Mouse (Mus musculus) neural tube, embryonic 14.5 days (tissue): ENCODE measurements around the gene Adamts7. TPM values are rescaled to one million over a fixed set of nuclear protein-coding genes. Genes with fewer than 3 reads are reported as not detected.

ENCODE experiments used
- ATAC-seq: fragments of 200-750 bp; cut with Nextera tagmentation; 2 replicates; pipeline ENCODE4 v1.8.0; 2017; ENCODE audit warnings: low read depth, mild to moderate bottlenecking, moderate TSS enrichment, moderate library complexity
- H3K27ac ChIP-seq: fragments of 300-500 bp; sonication (generic); 2 replicates; pipeline ENCODE4 v1.5.1; 2014; ENCODE audit warnings: low read depth, mild to moderate bottlenecking, control low read depth, low read length, moderate library complexity, mixed read lengths
- H3K27me3 ChIP-seq: fragments of 300-500 bp; sonication (generic); 2 replicates; pipeline ENCODE4 v1.6.1; 2014; ENCODE audit warnings: low read length; ENCODE audit not compliant: control insufficient read depth, insufficient read depth
- H3K36me3 ChIP-seq: fragments of 300-500 bp; sonication (generic); 2 replicates; pipeline ENCODE4 v1.6.1; 2014; ENCODE audit warnings: low read length, mixed read lengths; ENCODE audit not compliant: control insufficient read depth, insufficient read depth
- H3K4me1 ChIP-seq: fragments of 300-500 bp; sonication (generic); 2 replicates; pipeline ENCODE4 v1.6.1; 2014; ENCODE audit warnings: low read length; ENCODE audit not compliant: control insufficient read depth, insufficient read depth
- H3K4me2 ChIP-seq: fragments of 300-500 bp; sonication (generic); 2 replicates; pipeline ENCODE4 v1.6.1; 2014; ENCODE audit warnings: mild to moderate bottlenecking, low read depth, low read length, control low read depth
- H3K4me3 ChIP-seq: fragments of 300-500 bp; sonication (generic); 2 replicates; pipeline ENCODE4 v1.5.1; 2014; ENCODE audit warnings: low read depth, low read length, control low read depth, mixed read lengths
- H3K9ac ChIP-seq: fragments of 300-500 bp; sonication (generic); replicated peaks from 2 replicates; pipeline ENCODE4 v1.6.1; 2014; ENCODE audit warnings: low read depth, mild to moderate bottlenecking, control low read depth, low read length, mixed read lengths
- H3K9me3 ChIP-seq: fragments of 300-500 bp; sonication (generic); 2 replicates; pipeline ENCODE4 v1.6.1; 2016; ENCODE audit warnings: low read length; ENCODE audit not compliant: control insufficient read depth
- WGBS: fragments of 180-500 bp; shearing (Covaris S2); extraction: QIAGEN DNeasy Blood & Tissue Kit; methylation state at CpG from one replicate; pipeline ENCODE4 v1.1.7; 2014; 5-methylcytosine and 5-hydroxymethylcytosine counted together
- polyA plus RNA-seq: library from polyadenylated mRNA; unstranded; fragments of >200 nt; fragmentation: Nextera tagmentation; extraction: Ambion mirVana; gene quantifications from 2 replicates; pipeline ENCODE4 v1.2.1, GENCODE M21; 2014

Gene Adamts7
- polyA plus RNA-seq, 1 experiment from 2014 or later = 5.7 TPM

DNA sequence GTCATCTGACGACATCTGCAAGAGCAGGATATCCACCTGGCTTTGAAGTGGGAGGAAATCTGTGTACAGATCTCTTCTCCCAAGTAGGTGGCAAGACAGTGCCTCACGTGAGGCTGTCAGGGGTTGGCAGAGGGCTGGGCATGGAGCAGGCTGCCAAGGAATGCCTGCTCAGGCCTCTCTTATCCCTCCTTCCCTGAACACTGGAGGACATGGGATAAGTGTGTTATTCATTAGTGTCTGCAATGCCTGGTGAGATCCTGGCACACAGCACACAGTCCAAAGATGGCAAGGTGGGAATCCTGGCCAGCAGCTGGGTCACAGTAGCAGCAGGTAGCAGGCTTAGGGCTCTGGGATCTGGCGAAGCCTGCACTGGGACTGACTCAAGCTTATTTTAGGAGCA is 50.3 kb downstream of the Adamts7 start:
- no peak overlapping the region for H3K9ac ChIP-seq
- H3K27me3 ChIP-seq = no peaks in the 10 kb centered on the region
- ATAC-seq = no peak

GRCm38 (mm10) chr9:90216259-90217001 is 53.6 kb downstream of the Adamts7 start:
- 88% methylated on average over 11 of the region's 11 CpGs for WGBS
- no peak for ATAC-seq
- Histone ChIP-seq H3K36me3 (peaks cover 19% of the 10 kb centered on the region), H3K4me2 (no peak overlapping the region), H3K4me3 (no peak overlapping the region), H3K4me1 (no peaks in the 10 kb centered on the region), H3K9ac (no peak overlapping the region), H3K27ac (no peak overlapping the region), H3K9me3 (no peaks in the 10 kb centered on the region), H3K27me3 (no peaks in the 10 kb centered on the region)

More for the DNA sequence above, 50.3 kb downstream of the Adamts7 start:
- WGBS = 90% methylated on average over 3 of the region's 3 CpGs
- Histone ChIP-seq H3K36me3 (peaks cover 15% of the 10 kb centered on the region), H3K4me3 (no peak overlapping the region), H3K27ac (no peak overlapping the region), H3K9me3 (no peaks in the 10 kb centered on the region), H3K4me1 (no peaks in the 10 kb centered on the region), H3K4me2 (no peak overlapping the region)

DNA sequence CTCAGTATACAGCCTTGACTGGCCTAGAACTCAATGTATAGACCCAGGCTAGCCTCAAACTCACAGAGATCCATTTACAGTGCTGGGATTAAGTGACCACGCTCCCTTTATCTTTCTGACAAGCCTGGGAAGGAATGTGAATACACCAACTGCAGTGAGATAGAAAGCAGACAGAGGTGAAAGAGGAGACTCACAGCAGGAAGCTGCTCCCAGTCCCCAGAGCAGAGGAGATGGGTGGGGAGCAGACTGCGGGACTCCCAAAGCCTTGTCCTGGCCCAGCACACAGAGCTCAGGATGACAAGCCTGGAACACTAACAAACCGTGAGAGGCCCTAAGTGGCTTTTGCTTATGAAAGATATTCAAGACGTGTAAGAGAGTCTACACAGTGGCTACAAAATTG is 54.6 kb downstream of the Adamts7 start:
- Histone ChIP-seq H3K4me1 (no peaks in the 10 kb centered on the region), H3K27me3 (no peaks in the 10 kb centered on the region), H3K27ac (no peak overlapping the region), H3K4me2 (no peak overlapping the region), H3K36me3 (peaks cover 19% of the 10 kb centered on the region), H3K9me3 (no peaks in the 10 kb centered on the region), H3K4me3 (no peak overlapping the region), H3K9ac (no peak overlapping the region)
- 48% methylated on average over 4 of the region's 4 CpGs for WGBS
- ATAC-seq = no peak

- Histone ChIP-seq H3K9me3 (no peaks in the 10 kb centered on the region), H3K36me3 (peaks cover 17% of the 10 kb centered on the region), H3K27me3 (no peaks in the 10 kb centered on the region), H3K27ac (no peak overlapping the region), H3K4me1 (no peaks in the 10 kb centered on the region), H3K9ac (no peak overlapping the region), H3K4me3 (no peak overlapping the region), H3K4me2 (no peak overlapping the region)
- no peak for ATAC-seq
- 95% methylated on average over 3 of the region's 3 CpGs for WGBS
Measured at GRCm38 (mm10) chr9:90222275-90222674, 59.4 kb downstream of the Adamts7 start.

GRCm38 (mm10) chr9:90226081-90226741 is 63.3 kb downstream of the Adamts7 start:
- Histone ChIP-seq H3K9ac (no peak overlapping the region), H3K4me1 (no peaks in the 10 kb centered on the region), H3K27ac (no peak overlapping the region), H3K4me3 (no peak overlapping the region), H3K27me3 (no peaks in the 10 kb centered on the region), H3K4me2 (no peak overlapping the region), H3K36me3 (peaks cover 9% of the 10 kb centered on the region), H3K9me3 (no peaks in the 10 kb centered on the region)
- WGBS = 88% methylated on average over 21 of the region's 21 CpGs
- no peak for ATAC-seq

DNA sequence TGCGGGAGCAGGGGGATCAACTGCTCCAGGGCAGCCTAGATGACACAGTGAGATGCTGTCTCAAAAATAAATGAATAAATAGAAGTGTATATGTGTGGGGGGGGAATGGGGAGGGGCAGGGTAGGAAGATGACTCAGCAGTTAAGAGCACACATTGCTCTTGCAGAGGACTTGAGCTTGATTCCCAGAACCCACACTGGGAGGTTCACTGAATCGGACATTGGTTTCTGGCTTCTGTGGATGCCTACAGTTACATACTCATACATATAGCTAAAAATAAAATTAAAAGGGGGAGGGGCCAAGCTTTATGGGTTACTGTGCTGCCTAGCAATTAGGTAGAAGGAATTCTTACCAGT is 63.9 kb downstream of the Adamts7 start:
- ATAC-seq = no peak
- WGBS = 86% methylated on average over 2 of the region's 2 CpGs
- no peaks in the 10 kb centered on the region for H3K4me1 ChIP-seq
- H3K27me3 ChIP-seq = no peaks in the 10 kb centered on the region
- H3K9me3 ChIP-seq = no peaks in the 10 kb centered on the region
- H3K4me2 ChIP-seq = no peak overlapping the region
- no peak overlapping the region for H3K4me3 ChIP-seq
- H3K27ac ChIP-seq = no peak overlapping the region
- no peak overlapping the region for H3K9ac ChIP-seq
- H3K36me3 ChIP-seq = peaks cover 9% of the 10 kb centered on the region

- Histone ChIP-seq H3K27ac (no peak overlapping the region), H3K4me2 (no peak overlapping the region), H3K4me1 (no peaks in the 10 kb centered on the region), H3K4me3 (no peak overlapping the region), H3K9me3 (no peaks in the 10 kb centered on the region), H3K9ac (no peak overlapping the region), H3K27me3 (no peaks in the 10 kb centered on the region), H3K36me3 (peaks cover 9% of the 10 kb centered on the region)
- WGBS = 83% methylated on average over 12 of the region's 12 CpGs
- no peak for ATAC-seq
Measured at GRCm38 (mm10) chr9:90227171-90227570, 64.3 kb downstream of the Adamts7 start.

DNA sequence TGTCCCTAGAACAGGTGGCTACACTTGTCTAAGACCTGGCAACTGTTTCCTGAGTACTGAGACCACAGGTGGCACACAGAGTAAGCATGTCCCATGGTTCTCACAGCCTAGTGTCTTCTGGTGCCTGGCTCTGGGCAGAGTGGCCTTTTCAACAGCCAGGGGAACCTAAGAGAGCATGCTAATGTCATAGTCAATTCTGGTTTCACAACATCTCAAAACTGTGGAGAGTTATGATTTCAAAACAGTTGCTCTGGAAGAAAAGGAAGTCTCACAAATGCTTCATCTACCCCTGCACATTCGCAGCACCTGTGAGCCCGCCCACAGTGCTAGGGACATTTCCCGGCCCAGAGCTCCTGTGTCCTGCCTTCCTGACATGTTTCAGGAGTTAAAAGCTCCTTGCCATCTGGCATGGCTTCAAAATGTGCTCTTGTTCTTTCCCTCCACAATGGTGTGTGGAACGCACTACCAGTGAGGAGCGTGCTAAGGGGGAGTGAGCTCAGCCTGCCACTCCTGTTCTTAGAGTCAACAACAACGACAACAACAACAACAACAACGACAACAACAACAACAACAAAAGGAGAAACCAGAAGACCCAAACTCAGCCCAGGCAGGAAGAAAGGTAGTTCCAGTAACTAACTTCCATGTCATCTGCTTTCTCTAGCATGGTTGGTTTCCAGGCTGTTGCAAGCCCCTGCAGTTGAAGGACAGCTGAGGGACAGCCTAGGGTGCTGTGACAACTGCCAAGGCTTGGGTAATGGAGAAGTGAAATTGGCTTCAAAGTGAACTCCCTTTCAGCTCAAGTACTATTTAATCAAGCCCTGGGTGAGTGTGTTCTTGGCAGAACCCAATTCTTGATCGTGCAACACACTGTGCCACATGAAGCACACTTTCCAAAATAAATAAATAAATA is 70.2 kb downstream of the Adamts7 start:
- H3K36me3 ChIP-seq = no peaks in the 10 kb centered on the region
- no peak for ATAC-seq
- no peak overlapping the region for H3K4me2 ChIP-seq
- no peaks in the 10 kb centered on the region for H3K4me1 ChIP-seq
- H3K9me3 ChIP-seq = no peaks in the 10 kb centered on the region
- no peak overlapping the region for H3K27ac ChIP-seq
- no peak overlapping the region for H3K9ac ChIP-seq
- 89% methylated on average over 8 of the region's 8 CpGs for WGBS
- no peak overlapping the region for H3K4me3 ChIP-seq
- no peaks in the 10 kb centered on the region for H3K27me3 ChIP-seq
